10 mouse cellular contexts compared by ENCODE assay signal in genomic region chr15:78869775-78870174, GRCm38 (mm10). TPM values are rescaled to one million over a fixed set of nuclear protein-coding genes. Genes with fewer than 3 reads are reported as not detected.
DNase-seq lines count a peak whose midpoint lies in the region; ATAC-seq and TF ChIP-seq lines count a peak whose summit lies in the region.
"Had no signal": no experiment of that assay in that cellular context is flagged by ENCODE, and none has a peak within 500 bp of the region (broad histone marks: within the 10 kb centered on the region; RNA-seq: fewer than 3 reads in every experiment).

No protein-coding gene starts in this region.

- WGBS in hindbrain, embryonic 11.5 days: 25% methylated on average over 6 of the region's 6 CpGs
- WGBS in hindbrain, embryonic 12.5 days: 30% methylated on average over 6 of the region's 6 CpGs
- WGBS in limb, embryonic 10.5 days: 26% methylated on average over 6 of the region's 6 CpGs

- no peak overlapping the region for H3K4me3 ChIP-seq in hindbrain, embryonic 11.5 days (ENCODE audit: low read depth, low read length)
- no peak overlapping the region for H3K4me3 ChIP-seq in hindbrain, embryonic 12.5 days
- no peak overlapping the region for H3K4me3 ChIP-seq in cortical plate, adult 2 months (ENCODE audit: insufficient read depth, low read length)
- H3K4me3 ChIP-seq in limb, embryonic 10.5 days: no peak overlapping the region
- H3K4me3 ChIP-seq: erythroblast, embryonic 14.5 days; liver, embryonic 15.5 days had no signal

- H3K4me1 ChIP-seq in hindbrain, embryonic 11.5 days (replicated peaks; ENCODE audit: control insufficient read depth, insufficient read depth, low read length): peaks cover 4% of the 10 kb centered on the region; the same call in 1 of the 2 replicates
- peaks cover 6% of the 10 kb centered on the region; the same call in 1 of the 2 replicates for H3K4me1 ChIP-seq in hindbrain, embryonic 12.5 days
- 0 out of 2 replicates have a peak, but pooled peaks cover 1% of the 10 kb centered on the region for H3K4me1 ChIP-seq in cortical plate, adult 2 months (ENCODE audit: control insufficient read depth, insufficient read depth, low read length)
- H3K4me1 ChIP-seq in limb, embryonic 10.5 days: peaks cover 24% of the 10 kb centered on the region

- DNase-seq in hindbrain, embryonic 11.5 days (ENCODE audit: low spot score): peak; percentile 77
- peak; percentile 69 to 70 for DNase-seq in B cell, adult 2 months
- peak; percentile 81 for DNase-seq in MN1 (ENCODE audit: low spot score)
- DNase-seq in limb, embryonic 10.5 days (ENCODE audit: low spot score): peak; percentile 62
- DNase-seq in skeletal muscle tissue, adult 2 months (ENCODE audit: low read depth, low spot score): peak; percentile 56
- DNase-seq in adrenal gland, postnatal 25 days: no peak

- no peaks in the 10 kb centered on the region for H3K27me3 ChIP-seq in hindbrain, embryonic 11.5 days (ENCODE audit: control insufficient read depth, insufficient read depth, low read length)
- no peaks in the 10 kb centered on the region for H3K27me3 ChIP-seq in hindbrain, embryonic 12.5 days
- no peaks in the 10 kb centered on the region; the same call in 1 of the 2 replicates for H3K27me3 ChIP-seq in limb, embryonic 10.5 days (ENCODE audit: low read depth, poor library complexity, severe bottlenecking)

- no peak overlapping the region for H3K9ac ChIP-seq in hindbrain, embryonic 11.5 days (ENCODE audit: low read depth, low read length)
- no peak overlapping the region for H3K9ac ChIP-seq in hindbrain, embryonic 12.5 days
- H3K9ac ChIP-seq: liver, embryonic 15.5 days had no signal

- no peak overlapping the region for H3K4me2 ChIP-seq in hindbrain, embryonic 11.5 days (replicated peaks; ENCODE audit: low read depth, low read length)
- no peak overlapping the region for H3K4me2 ChIP-seq in hindbrain, embryonic 12.5 days (replicated peaks)
- H3K4me2 ChIP-seq: liver, embryonic 15.5 days had no signal

- TF ChIP-seq POLR2A in cortical plate, adult 2 months (IDR thresholded peaks at IDR 0.05; ENCODE audit: extremely low read depth, insufficient read depth, low read length): no peak

- H3K27ac ChIP-seq in hindbrain, embryonic 11.5 days (ENCODE audit: low read depth, low read length): no peak overlapping the region
- H3K27ac ChIP-seq in hindbrain, embryonic 12.5 days: no peak overlapping the region
- H3K27ac ChIP-seq in cortical plate, adult 2 months (ENCODE audit: insufficient read depth, low read length): no peak overlapping the region
- peak overlapping the region; percentile 84; the same call in 1 of the 2 replicates for H3K27ac ChIP-seq in limb, embryonic 10.5 days
- H3K27ac ChIP-seq: liver, embryonic 15.5 days had no signal

- peak; percentile 53; the same call in 1 of the 2 replicates for TF ChIP-seq CTCF in cortical plate, adult 2 months (IDR thresholded peaks at IDR 0.05; ENCODE audit: extremely low read depth, insufficient read depth, low read length)

- no peaks in the 10 kb centered on the region for H3K36me3 ChIP-seq in hindbrain, embryonic 11.5 days (ENCODE audit: control insufficient read depth, insufficient read depth, low read length)
- H3K36me3 ChIP-seq in hindbrain, embryonic 12.5 days: no peaks in the 10 kb centered on the region
- H3K36me3 ChIP-seq in limb, embryonic 10.5 days: no peaks in the 10 kb centered on the region
- H3K36me3 ChIP-seq: liver, embryonic 15.5 days had no signal

- H3K9me3 ChIP-seq in hindbrain, embryonic 11.5 days (ENCODE audit: control insufficient read depth, low read length): no peaks in the 10 kb centered on the region
- H3K9me3 ChIP-seq in hindbrain, embryonic 12.5 days (replicated peaks): no peaks in the 10 kb centered on the region
- H3K9me3 ChIP-seq in limb, embryonic 10.5 days (replicated peaks): no peaks in the 10 kb centered on the region
- H3K9me3 ChIP-seq: liver, embryonic 15.5 days had no signal

- ATAC-seq in hindbrain, embryonic 11.5 days (ENCODE audit: low FRiP score): no peak
- ATAC-seq in hindbrain, embryonic 12.5 days (ENCODE audit: low FRiP score): no peak

RNA-seq across cellular contexts. Expression of gene Gga1, which starts 7.2 kb away (rescaled TPM):
- polyA plus RNA-seq in hindbrain, embryonic 11.5 days (2014; fragmentation: Nextera tagmentation; extraction: Ambion mirVana): 26.3 and 26.4 TPM in 2 replicates
- polyA plus RNA-seq in hindbrain, embryonic 12.5 days (2016; fragmentation: Nextera tagmentation; extraction: Ambion mirVana): 54.3 and 58.7 TPM in 2 replicates
- polyA plus RNA-seq in cortical plate, adult 2 months (2012; rRNA removed): 72.6 and 73.0 TPM in 2 replicates
- 49.9 and 56.5 TPM in 2 replicates for polyA plus RNA-seq in limb, embryonic 10.5 days (2016; fragmentation: Nextera tagmentation; extraction: Ambion mirVana)
- total RNA-seq in adrenal gland, postnatal 25 days (2021): 58.1 and 61.5 TPM in 2 replicates

RNA-seq across cellular contexts. Expression of gene Lgals2, which starts 14.4 kb away (rescaled TPM):
- not detected in 2 replicates for polyA plus RNA-seq in hindbrain, embryonic 11.5 days (2014; fragmentation: Nextera tagmentation; extraction: Ambion mirVana)
- polyA plus RNA-seq in hindbrain, embryonic 12.5 days (2016; fragmentation: Nextera tagmentation; extraction: Ambion mirVana): not detected in 2 replicates
- polyA plus RNA-seq in cortical plate, adult 2 months (2012; rRNA removed): 0.34 and 0.35 TPM in 2 replicates
- polyA plus RNA-seq in limb, embryonic 10.5 days (2016; fragmentation: Nextera tagmentation; extraction: Ambion mirVana): not detected in 2 replicates
- total RNA-seq in adrenal gland, postnatal 25 days (2021): not detected in 2 replicates
- polyA plus RNA-seq: erythroblast, embryonic 14.5 days had no signal

RNA-seq across cellular contexts. Expression of gene Cdc42ep1, which starts 27.4 kb away (rescaled TPM):
- polyA plus RNA-seq in hindbrain, embryonic 11.5 days (2014; fragmentation: Nextera tagmentation; extraction: Ambion mirVana): 7.8 and 9.1 TPM in 2 replicates
- polyA plus RNA-seq in hindbrain, embryonic 12.5 days (2016; fragmentation: Nextera tagmentation; extraction: Ambion mirVana): 15.1 and 15.6 TPM in 2 replicates
- 23.3 and 28.1 TPM in 2 replicates for polyA plus RNA-seq in cortical plate, adult 2 months (2012; rRNA removed)
- polyA plus RNA-seq in limb, embryonic 10.5 days (2016; fragmentation: Nextera tagmentation; extraction: Ambion mirVana): 18.8 and 22.0 TPM in 2 replicates
- total RNA-seq in adrenal gland, postnatal 25 days (2021): 38.8 and 43.4 TPM in 2 replicates

RNA-seq across cellular contexts. Expression of gene Gm49510, which starts 29.7 kb away (rescaled TPM):
- polyA plus RNA-seq in hindbrain, embryonic 11.5 days (2014; fragmentation: Nextera tagmentation; extraction: Ambion mirVana): 0.13 and 0.42 TPM in 2 replicates
- 0.22 and 0.61 TPM in 2 replicates for polyA plus RNA-seq in hindbrain, embryonic 12.5 days (2016; fragmentation: Nextera tagmentation; extraction: Ambion mirVana)
- 0.08 and 0.09 TPM in 2 replicates for polyA plus RNA-seq in cortical plate, adult 2 months (2012; rRNA removed)
- 0.13 and 0.51 TPM in 2 replicates for polyA plus RNA-seq in limb, embryonic 10.5 days (2016; fragmentation: Nextera tagmentation; extraction: Ambion mirVana)
- total RNA-seq in adrenal gland, postnatal 25 days (2021): not detected in 2 replicates

RNA-seq across cellular contexts. Expression of gene Sh3bp1, which starts 29.8 kb away (rescaled TPM):
- 11.8 and 12.4 TPM in 2 replicates for polyA plus RNA-seq in hindbrain, embryonic 11.5 days (2014; fragmentation: Nextera tagmentation; extraction: Ambion mirVana)
- polyA plus RNA-seq in hindbrain, embryonic 12.5 days (2016; fragmentation: Nextera tagmentation; extraction: Ambion mirVana): 15.5 and 17.4 TPM in 2 replicates
- polyA plus RNA-seq in cortical plate, adult 2 months (2012; rRNA removed): 39.5 and 42.2 TPM in 2 replicates
- polyA plus RNA-seq in limb, embryonic 10.5 days (2016; fragmentation: Nextera tagmentation; extraction: Ambion mirVana): 51.1 and 51.2 TPM in 2 replicates
- total RNA-seq in adrenal gland, postnatal 25 days (2021): 6.1 and 8.8 TPM in 2 replicates
